Mouse (Mus musculus) thymus, adult 2 months (tissue): Measurements from ENCODE around the gene Cand2. TPM values are rescaled to one million over a fixed set of nuclear protein-coding genes. Genes with fewer than 3 reads are reported as not detected.
A peak's percentile ranks its signal among the peaks of the same experiment; 100 is the strongest.
"Not testable (repeated sequence)": the region's sequence is repeated elsewhere in the genome, so short reads cannot be mapped to it uniquely, and the experiment has no call there.

Experiments used
- DNase-seq: peaks from one replicate; pipeline ENCODE4 v3.0.0; 2021
- H3K27ac ChIP-seq: fragments of 200-500 bp; 2 replicates; pipeline ENCODE4 v1.5.1; 2012; ENCODE audit warnings: low read length, control low read depth; ENCODE audit not compliant: control insufficient read depth, insufficient read depth
- H3K27me3 ChIP-seq: fragments of 200-500 bp; 2 replicates; pipeline ENCODE4 v1.6.1; 2012; ENCODE audit warnings: mild to moderate bottlenecking, low read length, moderate library complexity, mixed read lengths; ENCODE audit not compliant: control insufficient read depth, insufficient read depth
- H3K36me3 ChIP-seq: fragments of 200-500 bp; 2 replicates; pipeline ENCODE4 v1.6.1; 2012; ENCODE audit warnings: mild to moderate bottlenecking, low read length, moderate library complexity; ENCODE audit not compliant: control insufficient read depth, insufficient read depth
- H3K4me1 ChIP-seq: fragments of 200-500 bp; replicated peaks from 2 replicates; pipeline ENCODE4 v1.6.1; 2012; ENCODE audit warnings: low read length; ENCODE audit not compliant: control insufficient read depth, insufficient read depth
- H3K4me3 ChIP-seq: fragments of 200-500 bp; 2 replicates; pipeline ENCODE4 v1.5.1; 2012; ENCODE audit warnings: mild to moderate bottlenecking, low read length, control low read depth, moderate library complexity; ENCODE audit not compliant: control insufficient read depth, insufficient read depth
- CTCF ChIP-seq: fragments of 200-500 bp; IDR thresholded peaks from 2 replicates; pipeline ENCODE4 v1.5.1; 2012; ENCODE audit warnings: mild to moderate bottlenecking, control low read depth, low read length, moderate library complexity, borderline replicate concordance; ENCODE audit not compliant: control insufficient read depth, poor library complexity, insufficient read depth; ENCODE audit errors: extremely low read depth
- POLR2A ChIP-seq: fragments of 200-500 bp; IDR thresholded peaks from 2 replicates; pipeline ENCODE4 v1.6.1; 2012; ENCODE audit warnings: mild to moderate bottlenecking, low read length, control low read depth, moderate library complexity; ENCODE audit not compliant: control insufficient read depth, poor library complexity, insufficient read depth; ENCODE audit errors: extremely low read depth
- WGBS: fragments of 180-500 bp; shearing (Covaris S2); methylation state at CpG from one replicate; pipeline ENCODE4 v1.1.7; 2018; 5-methylcytosine and 5-hydroxymethylcytosine counted together
- polyA plus RNA-seq: library from polyadenylated mRNA; depleted of rRNA; stranded (reverse); fragments of >200 nt; gene quantifications from 2 replicates; pipeline ENCODE4 v1.2.3, GENCODE M21; 2012

The Cand2 gene
- polyA plus RNA-seq, 1 experiment: 16.8 TPM

GRCm38 (mm10) chr6:115818129-115818528, 43.8 kb downstream of the Cand2 start:
- TF ChIP-seq CTCF: no peak
- no peak overlapping the region for H3K4me3 ChIP-seq
- no peaks in the 10 kb centered on the region for H3K36me3 ChIP-seq
- 92% methylated on average over 2 of the region's 2 CpGs for WGBS
- no peaks in the 10 kb centered on the region for H3K27me3 ChIP-seq
- H3K4me1 ChIP-seq: no peaks in the 10 kb centered on the region; the same call in 1 of the 2 replicates
- DNase-seq: no peak
- H3K27ac ChIP-seq: no peak overlapping the region

- Histone ChIP-seq H3K27me3 (no peaks in the 10 kb centered on the region), H3K4me3 (no peak overlapping the region), H3K27ac (no peak overlapping the region), H3K4me1 (no peaks in the 10 kb centered on the region; the same call in 1 of the 2 replicates), H3K36me3 (no peaks in the 10 kb centered on the region)
- no peak for DNase-seq
- TF ChIP-seq CTCF: no peak
- TF ChIP-seq POLR2A: no peak
- 94% methylated on average over 8 of the region's 8 CpGs for WGBS
These were observed 47.1 kb downstream of the Cand2 start for GRCm38 (mm10) chr6:115821216-115821993.

- not testable (repeated sequence) for H3K4me3 ChIP-seq, H3K36me3 ChIP-seq, H3K27ac ChIP-seq, H3K4me1 ChIP-seq, H3K27me3 ChIP-seq
- 0% methylated on average over 6 of the region's 11 CpGs for WGBS
- DNase-seq: peak; percentile 81
These were observed 49.6 kb downstream of the Cand2 start for GRCm38 (mm10) chr6:115823850-115824464.

- no peak overlapping the region for H3K27ac ChIP-seq
- H3K27me3 ChIP-seq: no peaks in the 10 kb centered on the region
- no peaks in the 10 kb centered on the region for H3K4me1 ChIP-seq
- TF ChIP-seq CTCF (no peak), POLR2A (no peak)
- H3K36me3 ChIP-seq: no peaks in the 10 kb centered on the region
- H3K4me3 ChIP-seq: no peak overlapping the region
- WGBS: 71% methylated on average over 6 of the region's 6 CpGs
- no peak for DNase-seq
These were observed 56.7 kb downstream of the Cand2 start for GRCm38 (mm10) chr6:115830779-115831601.

- 94% methylated on average over 2 of the region's 2 CpGs for WGBS
These were observed 58.0 kb downstream of the Cand2 start for GRCm38 (mm10) chr6:115832152-115832850.

GRCm38 (mm10) chr6:115833861-115834260, 59.5 kb downstream of the Cand2 start:
- H3K27ac ChIP-seq: no peak overlapping the region
- H3K36me3 ChIP-seq: no peaks in the 10 kb centered on the region
- DNase-seq: no peak
- TF ChIP-seq POLR2A (no peak), CTCF (no peak)
- H3K4me3 ChIP-seq: no peak overlapping the region
- no peaks in the 10 kb centered on the region for H3K27me3 ChIP-seq
- H3K4me1 ChIP-seq: peaks cover 10% of the 10 kb centered on the region

More at GRCm38 (mm10) chr6:115832152-115832850, 58.0 kb downstream of the Cand2 start:
- Histone ChIP-seq H3K27ac (no peak overlapping the region), H3K36me3 (no peaks in the 10 kb centered on the region), H3K27me3 (no peaks in the 10 kb centered on the region), H3K4me3 (no peak overlapping the region), H3K4me1 (peaks cover 4% of the 10 kb centered on the region; the same call in 1 of the 2 replicates)
- no peak for DNase-seq
- no peak for TF ChIP-seq CTCF
- no peak for TF ChIP-seq POLR2A
